Mouse (Mus musculus): Measurements from ENCODE around the gene 1110008P14Rik. TPM values are rescaled to one million over a fixed set of nuclear protein-coding genes. Genes with fewer than 3 reads are reported as not detected.

1110008P14Rik gene
- polyA plus RNA-seq, 1 experiment = 153 TPM

GRCm38 (mm10) chr2:32354336-32354895 is 27.3 kb downstream of the 1110008P14Rik start:
- Histone ChIP-seq H3K79me2 (ENCODE audit: control insufficient read depth, insufficient read depth) (no peaks in the 10 kb centered on the region), H3K4me3 (no peak overlapping the region), H3K27me3 (ENCODE audit: control insufficient read depth, insufficient read depth, insufficient read length) (no peaks in the 10 kb centered on the region), H3K36me3 (ENCODE audit: control insufficient read depth, insufficient read depth) (no peaks in the 10 kb centered on the region), H3ac (ENCODE audit: control insufficient read depth, insufficient read length) (no peak overlapping the region), H3K4me2 (ENCODE audit: low read depth) (no peak overlapping the region)
- no peak for TF ChIP-seq USF1 (IDR thresholded peaks at IDR 0.05; ENCODE audit: low read depth)

GRCm38 (mm10) chr2:32353836-32354235 is 27.9 kb downstream of the 1110008P14Rik start:
- H3ac ChIP-seq (ENCODE audit: control insufficient read depth, insufficient read length) = no peak overlapping the region
- H3K4me2 ChIP-seq (ENCODE audit: low read depth) = peak overlapping the region; percentile 90

GRCm38 (mm10) chr2:32353007-32353542 is 28.7 kb downstream of the 1110008P14Rik start, which contains the start of gene Dnm1:
Gene Dnm1, minus strand, starts transcription at chr2:32353338.
- H3K4me2 ChIP-seq (ENCODE audit: low read depth) = peak within 1 kb of the TSS; percentile 90
- peak within 1 kb of the TSS; percentile 6 for H3ac ChIP-seq (ENCODE audit: control insufficient read depth, insufficient read length)
- no peaks in the 10 kb centered on the region for H3K27me3 ChIP-seq (ENCODE audit: control insufficient read depth, insufficient read depth, insufficient read length)
- no peaks in the 10 kb centered on the region for H3K36me3 ChIP-seq (ENCODE audit: control insufficient read depth, insufficient read depth)
- no peaks in the 10 kb centered on the region for H3K79me2 ChIP-seq (ENCODE audit: control insufficient read depth, insufficient read depth)
- H3K4me3 ChIP-seq = peak within 1 kb of the TSS; percentile 33
- TF ChIP-seq POLR2AphosphoS2 (IDR thresholded peaks at IDR 0.05; ENCODE audit: insufficient read length, low read depth) = peak; percentile 9
- TF ChIP-seq MAX (IDR thresholded peaks at IDR 0.05; ENCODE audit: low read depth) = no peak

More at GRCm38 (mm10) chr2:32353836-32354235, 27.9 kb downstream of the 1110008P14Rik start:
- no peak for TF ChIP-seq CEBPB (IDR thresholded peaks at IDR 0.05; ENCODE audit: insufficient read depth, poor library complexity, severe bottlenecking)
- TF ChIP-seq MYOG (IDR thresholded peaks at IDR 0.05; ENCODE audit: control insufficient read depth in 1 of 3, insufficient read depth in 1 of 3, insufficient read length in 2 of 3, low read depth in 2 of 3) = no peak
- no peak for TF ChIP-seq SRF (IDR thresholded peaks at IDR 0.05; ENCODE audit: control insufficient read depth, insufficient read length, low read depth)
- no peak for TF ChIP-seq MYOD1 (IDR thresholded peaks at IDR 0.05; ENCODE audit: control insufficient read depth in 1 of 3, insufficient read length in 2 of 3, low read depth in 2 of 3)
- H3K36me3 ChIP-seq (ENCODE audit: control insufficient read depth, insufficient read depth) = no peaks in the 10 kb centered on the region
- H3K27me3 ChIP-seq (ENCODE audit: control insufficient read depth, insufficient read depth, insufficient read length) = no peaks in the 10 kb centered on the region
- H3K4me3 ChIP-seq = peak overlapping the region; percentile 33
- H3K79me2 ChIP-seq (ENCODE audit: control insufficient read depth, insufficient read depth) = no peaks in the 10 kb centered on the region

GRCm38 (mm10) chr2:32352151-32353006 is 29.4 kb downstream of the 1110008P14Rik start, which contains the start of gene Ciz1:
Gene Ciz1, plus strand, starts transcription at chr2:32352327.
- Histone ChIP-seq H3K36me3 (ENCODE audit: control insufficient read depth, insufficient read depth) (no peaks in the 10 kb centered on the region), H3K4me3 (peak within 1 kb of the TSS; percentile 33), H3ac (ENCODE audit: control insufficient read depth, insufficient read length) (peak within 1 kb of the TSS; percentile 6), H3K27me3 (ENCODE audit: control insufficient read depth, insufficient read depth, insufficient read length) (no peaks in the 10 kb centered on the region), H3K4me2 (ENCODE audit: low read depth) (peak within 1 kb of the TSS; percentile 90), H3K79me2 (ENCODE audit: control insufficient read depth, insufficient read depth) (no peaks in the 10 kb centered on the region)
- TF ChIP-seq CEBPB (IDR thresholded peaks at IDR 0.05; ENCODE audit: insufficient read depth, poor library complexity, severe bottlenecking) = no peak
- TF ChIP-seq POLR2A (IDR thresholded peaks at IDR 0.05; ENCODE audit: insufficient read length, low read depth) = no peak
- TF ChIP-seq MAX (IDR thresholded peaks at IDR 0.05; ENCODE audit: low read depth) = no peak
- TF ChIP-seq SRF (IDR thresholded peaks at IDR 0.05; ENCODE audit: control insufficient read depth, insufficient read length, low read depth) = no peak
- TF ChIP-seq POLR2AphosphoS2 (IDR thresholded peaks at IDR 0.05; ENCODE audit: insufficient read length, low read depth) = no peak
- no peak for TF ChIP-seq TCF12 (IDR thresholded peaks at IDR 0.05; ENCODE audit: insufficient read depth, poor library complexity, severe bottlenecking)
- TF ChIP-seq E2F4 (IDR thresholded peaks at IDR 0.05; ENCODE audit: insufficient read depth) = no peak

- TF ChIP-seq SRF (IDR thresholded peaks at IDR 0.05; ENCODE audit: control insufficient read depth, insufficient read length, low read depth) = no peak
- TF ChIP-seq MYOD1 (IDR thresholded peaks at IDR 0.05; ENCODE audit: control insufficient read depth in 1 of 3, insufficient read length in 2 of 3, low read depth in 2 of 3) = peak in 1 of 3 experiments; percentile 13
- no peak for TF ChIP-seq POLR2AphosphoS2 (IDR thresholded peaks at IDR 0.05; ENCODE audit: insufficient read length, low read depth)
- TF ChIP-seq USF1 (IDR thresholded peaks at IDR 0.05; ENCODE audit: low read depth) = peak; percentile 25
- peak in 1 of 3 experiments; percentile 27 for TF ChIP-seq MYOG (IDR thresholded peaks at IDR 0.05; ENCODE audit: control insufficient read depth in 1 of 3, insufficient read depth in 1 of 3, insufficient read length in 2 of 3, low read depth in 2 of 3)
- TF ChIP-seq MAX (IDR thresholded peaks at IDR 0.05; ENCODE audit: low read depth) = no peak
- no peak for TF ChIP-seq E2F4 (IDR thresholded peaks at IDR 0.05; ENCODE audit: insufficient read depth)
- TF ChIP-seq CEBPB (IDR thresholded peaks at IDR 0.05; ENCODE audit: insufficient read depth, poor library complexity, severe bottlenecking) = no peak
- H3ac ChIP-seq (ENCODE audit: control insufficient read depth, insufficient read length) = no peak overlapping the region
- peak overlapping the region; percentile 90 for H3K4me2 ChIP-seq (ENCODE audit: low read depth)
- no peaks in the 10 kb centered on the region for H3K27me3 ChIP-seq (ENCODE audit: control insufficient read depth, insufficient read depth, insufficient read length)
- no peaks in the 10 kb centered on the region for H3K36me3 ChIP-seq (ENCODE audit: control insufficient read depth, insufficient read depth)
- peak overlapping the region; percentile 33 for H3K4me3 ChIP-seq
- H3K79me2 ChIP-seq (ENCODE audit: control insufficient read depth, insufficient read depth) = no peaks in the 10 kb centered on the region
Observed at GRCm38 (mm10) chr2:32351471-32351961, 30.2 kb downstream of the 1110008P14Rik start.

Data from myocyte (in vitro differentiated cells).